Mouse (Mus musculus) embryonic fibroblast, embryonic 13.5 days (primary cell): Measurements from ENCODE around the gene Kif16b. TPM values are rescaled to one million over a fixed set of nuclear protein-coding genes. Genes with fewer than 3 reads are reported as not detected.

Experiments used
- H3K27ac ChIP-seq: 2 replicates; pipeline ENCODE4 v1.5.1; 2012; ENCODE audit warnings: low read length, control low read depth, inconsistent platforms; ENCODE audit not compliant: insufficient read depth
- H3K4me1 ChIP-seq: 2 replicates; pipeline ENCODE4 v1.6.1; 2011; ENCODE audit warnings: low read length; ENCODE audit not compliant: control insufficient read depth, insufficient read depth
- H3K4me3 ChIP-seq: 2 replicates; pipeline ENCODE4 v1.5.1; 2011; ENCODE audit warnings: mild to moderate bottlenecking, control low read depth, low read length; ENCODE audit not compliant: insufficient read depth
- CTCF ChIP-seq: IDR thresholded peaks from 2 replicates; pipeline ENCODE4 v1.5.1; 2011; ENCODE audit warnings: mild to moderate bottlenecking, control low read depth, low read length, moderate library complexity, borderline replicate concordance; ENCODE audit not compliant: insufficient read depth
- POLR2A ChIP-seq: IDR thresholded peaks from 2 replicates; pipeline ENCODE4 v1.6.1; 2011; ENCODE audit warnings: low read depth, mild to moderate bottlenecking, control low read depth, low read length, moderate library complexity
- polyA plus RNA-seq: library from polyadenylated mRNA; stranded (reverse); fragments of >200 nt; gene quantifications from 2 replicates; pipeline ENCODE4 v1.2.4, GENCODE M21; 2011; ENCODE audit warnings: low read depth; ENCODE audit not compliant: missing spikeins, insufficient read length

Kif16b gene
- polyA plus RNA-seq, 1 experiment, result 13.7 TPM

GRCm38 (mm10) chr2:142629523-142630312 is 271.6 kb downstream of the Kif16b start:
- TF ChIP-seq POLR2A (no peak), CTCF (no peak)
- no peak overlapping the region for H3K27ac ChIP-seq
- no peak overlapping the region for H3K4me3 ChIP-seq
- no peaks in the 10 kb centered on the region for H3K4me1 ChIP-seq

- Histone ChIP-seq H3K4me3 (no peak overlapping the region), H3K27ac (no peak overlapping the region), H3K4me1 (no peaks in the 10 kb centered on the region)
- TF ChIP-seq POLR2A (no peak), CTCF (no peak)
These were observed 275.6 kb downstream of the Kif16b start for GRCm38 (mm10) chr2:142625756-142626155.

GRCm38 (mm10) chr2:142625101-142625500 is 276.2 kb downstream of the Kif16b start:
- no peak for TF ChIP-seq POLR2A
- no peak for TF ChIP-seq CTCF
- Histone ChIP-seq H3K4me1 (no peaks in the 10 kb centered on the region), H3K4me3 (no peak overlapping the region), H3K27ac (no peak overlapping the region)

DNA sequence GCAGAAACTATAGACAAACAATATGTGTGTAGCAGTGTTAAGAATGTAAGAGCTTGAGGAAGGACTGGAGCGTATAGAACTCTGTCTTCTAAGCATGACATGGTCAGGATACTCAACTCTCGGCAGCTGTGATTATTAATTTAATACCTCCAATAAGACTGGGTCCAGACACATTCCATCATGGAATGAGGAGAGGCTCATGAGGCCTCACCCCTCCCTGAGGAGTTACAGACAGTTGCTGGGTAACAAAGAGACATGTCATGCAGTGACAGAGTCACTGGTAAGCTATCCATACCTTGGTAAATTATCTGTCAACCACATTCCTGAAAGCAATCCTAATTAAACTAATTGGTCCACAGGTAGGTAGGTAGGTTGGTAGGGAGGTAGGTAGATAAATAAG is 277.1 kb downstream of the Kif16b start:
- no peak overlapping the region for H3K4me3 ChIP-seq
- TF ChIP-seq CTCF, result no peak
- no peak for TF ChIP-seq POLR2A
- H3K4me1 ChIP-seq, result no peaks in the 10 kb centered on the region
- no peak overlapping the region for H3K27ac ChIP-seq

DNA sequence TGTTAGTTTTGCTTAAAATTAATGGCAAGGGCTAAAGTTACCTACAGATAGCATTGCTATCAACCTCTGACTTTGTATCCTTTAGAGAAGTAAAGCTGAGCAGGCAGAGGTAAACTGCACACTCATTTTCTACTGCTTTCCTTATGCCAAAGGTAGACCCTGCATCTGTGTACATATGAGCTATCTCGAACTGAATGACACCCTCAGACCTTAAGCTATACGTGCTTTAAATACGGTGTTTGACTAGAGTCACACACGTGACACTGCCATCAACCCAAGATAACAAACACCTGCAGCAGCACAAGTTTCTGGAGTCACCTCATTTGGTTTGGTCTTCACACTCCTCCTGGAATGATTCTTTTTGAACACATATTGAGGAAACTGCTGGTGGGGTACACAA is 280.2 kb downstream of the Kif16b start:
- no peak overlapping the region for H3K4me3 ChIP-seq
- TF ChIP-seq CTCF (no peak), POLR2A (no peak)
- no peak overlapping the region for H3K27ac ChIP-seq
- no peaks in the 10 kb centered on the region for H3K4me1 ChIP-seq

- TF ChIP-seq CTCF (no peak), POLR2A (no peak)
- no peak overlapping the region for H3K27ac ChIP-seq
- H3K4me1 ChIP-seq, result no peaks in the 10 kb centered on the region
- no peak overlapping the region for H3K4me3 ChIP-seq
These were observed 281.4 kb downstream of the Kif16b start for GRCm38 (mm10) chr2:142619926-142620325.

GRCm38 (mm10) chr2:142614535-142614934 is 286.8 kb downstream of the Kif16b start:
- Histone ChIP-seq H3K27ac (no peak overlapping the region), H3K4me3 (no peak overlapping the region), H3K4me1 (no peaks in the 10 kb centered on the region)
- TF ChIP-seq POLR2A (no peak), CTCF (no peak)

DNA sequence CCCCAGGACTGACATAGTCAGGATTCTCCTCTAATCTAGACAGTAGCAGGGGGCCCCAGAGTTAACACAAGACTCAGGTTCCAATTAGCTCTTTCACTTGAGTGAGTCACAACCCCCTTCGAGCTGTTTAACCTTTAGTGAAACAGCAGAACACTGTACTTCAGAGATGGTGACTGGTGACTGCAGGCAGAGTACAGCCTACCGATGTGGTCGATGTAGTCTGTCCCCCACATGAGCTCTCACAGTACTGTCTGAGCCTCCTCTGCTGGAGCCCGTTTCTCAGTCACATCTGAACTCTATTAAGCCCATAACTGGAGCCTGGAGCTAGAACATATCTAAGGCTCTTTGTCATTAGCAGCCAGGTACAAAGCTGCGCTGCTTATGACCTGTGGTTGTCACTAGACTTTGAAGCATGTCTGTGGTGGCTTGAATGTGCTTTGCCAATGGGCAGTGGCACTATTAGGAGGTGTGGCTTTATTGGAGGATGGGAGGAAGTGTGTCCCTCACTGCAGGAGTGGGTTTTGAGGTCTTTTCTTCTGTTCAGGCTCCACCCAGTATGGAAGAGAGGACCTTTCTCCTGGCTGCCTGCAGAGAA is 288.9 kb downstream of the Kif16b start:
- no peak overlapping the region for H3K27ac ChIP-seq
- no peak overlapping the region for H3K4me3 ChIP-seq
- H3K4me1 ChIP-seq, result no peaks in the 10 kb centered on the region
- no peak for TF ChIP-seq POLR2A

DNA sequence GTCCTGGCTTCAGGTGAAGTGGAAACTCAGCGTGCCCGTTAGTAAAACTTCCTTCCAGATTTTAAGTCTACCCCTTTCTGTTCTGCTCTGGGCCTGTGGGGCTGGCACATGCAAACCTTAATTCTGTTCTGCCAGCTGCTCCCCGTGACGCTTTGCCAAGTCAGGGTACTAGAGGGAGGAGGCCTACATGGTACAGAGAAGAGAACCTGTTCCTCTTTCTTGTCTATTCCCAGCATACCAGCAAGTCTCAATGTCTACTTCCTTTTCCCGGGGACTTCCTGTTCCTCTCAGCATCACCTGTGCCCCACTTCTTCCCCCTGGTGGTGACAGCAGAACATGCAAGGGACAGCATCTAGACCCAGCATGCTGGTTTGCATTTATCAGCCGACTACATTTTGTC is 290.2 kb downstream of the Kif16b start:
- TF ChIP-seq CTCF (peak; percentile 52; the same call in 1 of the 2 replicates), POLR2A (no peak)
- Histone ChIP-seq H3K4me3 (no peak overlapping the region), H3K27ac (no peak overlapping the region), H3K4me1 (no peaks in the 10 kb centered on the region)

DNA sequence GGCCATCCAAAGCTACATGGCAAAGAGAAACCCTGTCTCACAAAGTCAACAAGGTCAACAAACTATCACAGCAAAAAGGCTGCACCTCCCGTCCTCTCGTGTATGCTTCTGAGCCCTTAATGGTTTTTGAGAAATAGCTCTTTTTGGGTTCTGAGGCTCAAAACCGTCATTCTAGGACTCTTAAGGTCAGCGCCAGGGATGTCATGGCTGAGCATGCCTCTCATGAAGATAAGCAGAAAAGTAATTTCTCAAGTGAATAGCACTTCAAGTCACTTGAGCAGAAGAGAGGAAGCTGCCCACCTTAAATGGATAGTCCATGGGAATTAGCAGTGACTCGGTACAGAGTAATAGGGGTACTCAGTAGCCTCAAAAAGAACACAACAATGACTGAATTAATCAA is 291.1 kb downstream of the Kif16b start:
- no peak overlapping the region for H3K27ac ChIP-seq
- H3K4me3 ChIP-seq, result no peak overlapping the region
- H3K4me1 ChIP-seq, result no peaks in the 10 kb centered on the region
- TF ChIP-seq POLR2A (no peak), CTCF (no peak)
